Mouse (Mus musculus) cerebellum, adult 11 months (tissue): ENCODE measurements at regions not wholly inside any gene's neighbourhood (a gene's known extent, or its start where the extent isn't known, plus 50 kb on each side); places are given as distances from the start of the nearest gene placed in this dataset.

Experiments
- DNase-seq: peaks from one replicate; pipeline ENCODE4 v3.0.0; 2022

- DNase-seq = peak; percentile 27
Measured at GRCm38 (mm10) chr1:83727215-83727614, 319.2 kb upstream of the Sphkap start.

GRCm38 (mm10) chr1:83723096-83723495 lies 315.1 kb upstream of the Sphkap start:
- no peak for DNase-seq

GRCm38 (mm10) chr1:83720166-83720565 lies 312.2 kb upstream of the Sphkap start:
- peak; percentile 11 for DNase-seq

GRCm38 (mm10) chr1:83717056-83717455 lies 309.1 kb upstream of the Sphkap start:
- DNase-seq = peak; percentile 60

GRCm38 (mm10) chr1:83701696-83702404 lies 293.9 kb upstream of the Sphkap start:
- DNase-seq = no peak

GRCm38 (mm10) chr1:83697422-83697821 lies 289.4 kb upstream of the Sphkap start:
- DNase-seq = no peak

GRCm38 (mm10) chr1:83685221-83685620 lies 277.2 kb upstream of the Sphkap start:
- DNase-seq = no peak

- DNase-seq = no peak
Measured at GRCm38 (mm10) chr1:83665326-83665725, 257.3 kb upstream of the Sphkap start.

GRCm38 (mm10) chr1:83661808-83662802 lies 254.1 kb upstream of the Sphkap start:
- DNase-seq = no peak

GRCm38 (mm10) chr1:83653661-83654060 lies 245.7 kb upstream of the Sphkap start:
- no peak for DNase-seq

- DNase-seq = no peak
Measured at GRCm38 (mm10) chr1:83645606-83646005, 237.6 kb upstream of the Sphkap start.

GRCm38 (mm10) chr1:83642656-83643055 lies 234.7 kb upstream of the Sphkap start:
- peak; percentile 14 for DNase-seq

GRCm38 (mm10) chr1:83636051-83636450 lies 228.1 kb upstream of the Sphkap start:
- no peak for DNase-seq

GRCm38 (mm10) chr1:83631798-83632197 lies 223.8 kb upstream of the Sphkap start:
- peak; percentile 20 for DNase-seq

GRCm38 (mm10) chr1:83631394-83631793 lies 223.4 kb upstream of the Sphkap start:
- DNase-seq = no peak

GRCm38 (mm10) chr1:83587258-83587657 lies 179.3 kb upstream of the Sphkap start:
- DNase-seq = no peak

GRCm38 (mm10) chr1:83583041-83583440 lies 175.0 kb upstream of the Sphkap start:
- no peak for DNase-seq

GRCm38 (mm10) chr1:83569991-83570390 lies 162.0 kb upstream of the Sphkap start:
- DNase-seq = no peak

GRCm38 (mm10) chr1:83568746-83569145 lies 160.7 kb upstream of the Sphkap start:
- no peak for DNase-seq

GRCm38 (mm10) chr1:83551617-83552016 lies 143.6 kb upstream of the Sphkap start:
- no peak for DNase-seq

GRCm38 (mm10) chr1:83535461-83535860 lies 127.5 kb upstream of the Sphkap start:
- peak; percentile 29 for DNase-seq

GRCm38 (mm10) chr1:83527803-83528202 lies 119.8 kb upstream of the Sphkap start:
- no peak for DNase-seq

- DNase-seq = no peak
Measured at GRCm38 (mm10) chr1:83509356-83509755, 101.4 kb upstream of the Sphkap start.

GRCm38 (mm10) chr1:83505386-83505785 lies 97.4 kb upstream of the Sphkap start:
- DNase-seq = peak; percentile 85
